Mouse (Mus musculus): Measurements from ENCODE around the gene Steap3.

The Steap3 gene

DNA sequence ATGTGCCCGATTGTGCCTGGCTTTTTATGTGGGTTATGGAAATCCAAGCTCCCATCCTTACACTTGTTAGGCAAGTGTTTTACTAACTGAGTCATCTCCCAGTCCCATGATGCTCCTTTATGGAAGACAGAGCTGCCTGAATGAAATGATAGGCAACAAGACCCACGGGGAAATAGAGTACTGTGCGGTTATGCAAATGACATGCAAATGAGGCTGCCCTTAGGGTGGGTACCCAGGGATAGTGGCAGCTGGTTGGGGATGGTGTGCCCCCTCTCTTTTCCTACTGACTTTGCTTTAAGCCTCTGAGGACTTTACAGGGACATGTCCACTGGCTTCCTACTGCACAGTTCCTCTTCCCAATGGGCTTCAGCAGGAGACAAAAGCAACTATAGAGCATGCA, 2.7 kb upstream of the Steap3 start:
- H3K4me1 ChIP-seq (replicated peaks; ENCODE audit: low read depth, low read length) = peaks cover 23% of the 10 kb centered on the region
- H3K9me3 ChIP-seq (ENCODE audit: low read length) = peaks cover 7% of the 10 kb centered on the region
- TF ChIP-seq CTCF (conservative IDR thresholded peaks at IDR 0.05; ENCODE audit: low read length) = no peak
- no peak for TF ChIP-seq NANOG (IDR thresholded peaks at IDR 0.05; ENCODE audit: borderline replicate concordance, low read length)
- no peak for TF ChIP-seq POU5F1 (IDR thresholded peaks at IDR 0.05; ENCODE audit: borderline replicate concordance, low read length)
- no peak overlapping the region for H3K4me3 ChIP-seq (replicated peaks; ENCODE audit: low read length)
- H3K36me3 ChIP-seq (ENCODE audit: insufficient read depth, low read length) = no peaks in the 10 kb centered on the region
- H3K27me3 ChIP-seq (ENCODE audit: insufficient read depth, low read length) = no peaks in the 10 kb centered on the region

DNA sequence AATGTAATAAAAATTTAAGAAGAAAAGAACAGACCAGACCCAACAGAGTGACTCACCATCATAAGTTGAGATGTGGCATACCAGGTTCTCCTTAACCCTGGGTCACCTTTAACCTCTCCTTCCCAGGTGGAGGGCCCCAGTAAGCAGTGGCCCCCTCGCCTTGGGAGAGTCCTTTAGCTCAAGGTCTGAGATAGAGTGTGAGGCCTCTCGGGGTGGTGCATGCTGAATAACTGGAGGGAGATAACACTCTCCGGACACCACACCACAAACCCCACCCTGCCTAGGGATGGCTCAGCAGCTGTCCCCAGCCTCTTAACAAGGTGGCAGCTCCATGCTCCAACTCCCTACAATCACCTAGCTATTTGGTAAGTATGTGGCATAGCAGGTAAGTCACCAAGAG, 1.6 kb downstream of the Steap3 start:
- no peak for TF ChIP-seq NANOG (IDR thresholded peaks at IDR 0.05; ENCODE audit: borderline replicate concordance, low read length)
- TF ChIP-seq POU5F1 (IDR thresholded peaks at IDR 0.05; ENCODE audit: borderline replicate concordance, low read length) = no peak
- TF ChIP-seq CTCF (conservative IDR thresholded peaks at IDR 0.05; ENCODE audit: low read length) = no peak
- no peak overlapping the region for H3K4me3 ChIP-seq (replicated peaks; ENCODE audit: low read length)
- peaks cover 57% of the 10 kb centered on the region for H3K4me1 ChIP-seq (replicated peaks; ENCODE audit: low read depth, low read length)
- H3K27me3 ChIP-seq (ENCODE audit: insufficient read depth, low read length) = no peaks in the 10 kb centered on the region
- H3K9me3 ChIP-seq (ENCODE audit: low read length) = peaks cover 7% of the 10 kb centered on the region
- no peaks in the 10 kb centered on the region for H3K36me3 ChIP-seq (ENCODE audit: insufficient read depth, low read length)

DNA sequence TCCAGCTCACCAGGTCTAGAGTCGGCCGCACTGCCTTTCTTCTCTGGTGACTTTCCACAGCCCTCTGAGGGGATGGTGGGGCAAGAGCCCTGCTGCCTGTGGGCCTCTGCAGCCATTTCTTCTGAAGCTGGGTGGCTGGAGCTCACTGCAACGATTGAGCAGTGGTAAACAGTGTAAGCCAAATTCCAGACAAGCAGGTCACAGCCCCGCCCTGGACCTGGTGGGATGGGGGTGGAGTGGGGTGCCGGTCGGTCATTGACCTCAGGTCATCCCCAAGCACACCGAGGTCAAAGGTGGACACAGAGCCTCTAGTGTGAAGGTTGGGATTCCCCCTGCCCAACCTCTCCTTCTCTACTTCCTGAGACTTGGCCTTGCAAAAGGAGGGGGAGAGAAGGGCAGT, 2.4 kb downstream of the Steap3 start:
- peak overlapping the region; percentile 24; the same call in 1 of the 2 replicates for H3K4me3 ChIP-seq (replicated peaks; ENCODE audit: low read length)
- H3K36me3 ChIP-seq (ENCODE audit: insufficient read depth, low read length) = no peaks in the 10 kb centered on the region
- peaks cover 7% of the 10 kb centered on the region for H3K9me3 ChIP-seq (ENCODE audit: low read length)
- peaks cover 57% of the 10 kb centered on the region for H3K4me1 ChIP-seq (replicated peaks; ENCODE audit: low read depth, low read length)
- peaks cover 6% of the 10 kb centered on the region; the same call in 1 of the 2 replicates for H3K27me3 ChIP-seq (ENCODE audit: insufficient read depth, low read length)
- no peak for TF ChIP-seq NANOG (IDR thresholded peaks at IDR 0.05; ENCODE audit: borderline replicate concordance, low read length)
- no peak for TF ChIP-seq CTCF (conservative IDR thresholded peaks at IDR 0.05; ENCODE audit: low read length)
- no peak for TF ChIP-seq POU5F1 (IDR thresholded peaks at IDR 0.05; ENCODE audit: borderline replicate concordance, low read length)

DNA sequence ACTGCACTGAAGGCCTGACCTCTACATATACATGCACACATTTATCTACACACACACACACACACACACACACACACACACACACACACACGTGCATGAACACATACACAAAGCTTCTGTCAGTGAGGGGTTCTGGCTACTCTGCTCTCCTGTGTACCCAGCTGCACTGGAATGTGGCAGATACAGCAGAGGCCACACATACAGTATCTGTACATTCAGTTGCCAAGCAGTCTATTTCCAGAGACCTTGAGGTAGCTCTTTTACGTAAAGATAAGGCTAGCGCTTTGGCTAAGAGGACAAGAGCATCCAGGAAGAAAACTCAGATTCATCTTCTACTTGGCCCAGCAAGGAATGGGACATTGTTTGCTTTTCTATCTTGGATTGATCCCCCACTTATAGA, 4.9 kb downstream of the Steap3 start:
- H3K4me1 ChIP-seq (replicated peaks; ENCODE audit: low read depth, low read length) = peaks cover 72% of the 10 kb centered on the region

DNA sequence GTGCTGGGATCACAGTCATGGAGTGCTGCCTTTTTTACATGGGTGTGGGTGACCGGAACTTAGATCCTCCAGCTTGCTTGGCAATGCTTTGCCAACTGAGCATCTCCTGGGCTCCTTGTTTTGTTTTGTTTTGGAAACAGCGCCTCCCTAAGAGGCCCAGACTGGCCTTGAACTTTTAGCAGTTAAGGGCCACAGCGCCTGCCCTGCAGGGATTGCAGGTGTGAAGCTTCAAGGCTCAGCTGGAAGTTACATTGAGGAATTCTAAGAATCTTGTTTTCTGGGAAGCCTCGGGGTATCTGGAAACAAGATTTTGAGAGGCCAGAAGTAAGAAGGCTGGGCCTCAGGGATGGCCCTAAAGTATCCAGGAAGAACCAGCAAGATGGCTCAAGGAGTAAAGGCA, 6.0 kb downstream of the Steap3 start:
- H3K4me3 ChIP-seq (replicated peaks; ENCODE audit: low read length) = no peak overlapping the region
- peaks cover 32% of the 10 kb centered on the region for H3K27me3 ChIP-seq (ENCODE audit: insufficient read depth, low read length)
- no peak for TF ChIP-seq CTCF (conservative IDR thresholded peaks at IDR 0.05; ENCODE audit: low read length)
- TF ChIP-seq NANOG (IDR thresholded peaks at IDR 0.05; ENCODE audit: borderline replicate concordance, low read length) = peak; percentile 18; the same call in 1 of the 2 replicates
- TF ChIP-seq POU5F1 (IDR thresholded peaks at IDR 0.05; ENCODE audit: borderline replicate concordance, low read length) = no peak
- H3K4me1 ChIP-seq (replicated peaks; ENCODE audit: low read depth, low read length) = peaks cover 72% of the 10 kb centered on the region
- no peaks in the 10 kb centered on the region for H3K9me3 ChIP-seq (ENCODE audit: low read length)
- no peaks in the 10 kb centered on the region for H3K36me3 ChIP-seq (ENCODE audit: insufficient read depth, low read length)

More for the DNA sequence above, 4.9 kb downstream of the Steap3 start:
- Histone ChIP-seq H3K27me3 (ENCODE audit: insufficient read depth, low read length) (peaks cover 29% of the 10 kb centered on the region), H3K4me3 (replicated peaks; ENCODE audit: low read length) (no peak overlapping the region), H3K9me3 (ENCODE audit: low read length) (no peaks in the 10 kb centered on the region), H3K36me3 (ENCODE audit: insufficient read depth, low read length) (no peaks in the 10 kb centered on the region)
- TF ChIP-seq CTCF (conservative IDR thresholded peaks at IDR 0.05; ENCODE audit: low read length) (no peak), POU5F1 (IDR thresholded peaks at IDR 0.05; ENCODE audit: borderline replicate concordance, low read length) (no peak), NANOG (IDR thresholded peaks at IDR 0.05; ENCODE audit: borderline replicate concordance, low read length) (no peak)

DNA sequence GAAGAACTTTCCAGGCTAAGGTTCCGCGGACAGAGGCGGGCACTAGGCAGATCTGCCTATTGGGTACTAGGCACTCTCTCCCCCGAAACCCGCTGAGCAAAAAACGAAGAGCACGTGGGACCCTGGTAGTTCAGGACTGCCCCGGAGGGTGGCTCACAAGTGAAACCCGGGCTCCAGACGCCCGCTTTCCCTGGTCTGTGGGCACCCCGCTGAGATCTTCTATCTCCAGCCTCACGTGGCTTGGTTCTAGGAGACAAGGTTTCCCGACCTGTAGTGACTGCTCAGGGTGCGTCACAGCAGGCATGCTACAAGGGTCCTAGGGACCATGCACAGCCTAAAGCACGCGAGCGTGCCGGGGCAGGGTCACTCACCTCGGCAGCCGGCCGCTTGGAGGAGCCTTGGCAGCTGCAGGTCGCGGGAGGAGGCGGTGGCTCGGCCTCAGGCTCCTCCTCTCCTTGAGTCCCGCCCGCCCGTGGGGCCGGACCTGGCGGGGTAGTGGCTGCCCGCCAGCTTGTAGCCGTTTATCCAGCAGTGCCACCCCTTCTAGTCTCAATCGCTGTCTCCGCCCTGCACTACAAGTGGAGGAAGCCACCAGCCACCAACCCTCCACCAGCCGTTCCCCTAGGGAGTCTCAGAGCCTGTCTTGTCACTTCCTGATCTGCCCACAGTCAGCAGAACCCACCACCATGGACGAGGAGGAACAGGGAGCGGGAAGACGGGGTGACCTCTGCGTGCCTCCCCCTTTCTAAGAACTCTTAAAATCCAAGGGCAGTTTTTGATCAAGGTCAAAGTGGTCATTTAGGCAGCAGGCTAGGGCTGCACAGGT, 7.4 kb downstream of the Steap3 start:
- Histone ChIP-seq H3K27me3 (ENCODE audit: insufficient read depth, low read length) (peaks cover 32% of the 10 kb centered on the region), H3K9me3 (ENCODE audit: low read length) (no peaks in the 10 kb centered on the region), H3K4me3 (replicated peaks; ENCODE audit: low read length) (peak overlapping the region; percentile 77), H3K4me1 (replicated peaks; ENCODE audit: low read depth, low read length) (peaks cover 67% of the 10 kb centered on the region), H3K36me3 (ENCODE audit: insufficient read depth, low read length) (no peaks in the 10 kb centered on the region)
- no peak for TF ChIP-seq POU5F1 (IDR thresholded peaks at IDR 0.05; ENCODE audit: borderline replicate concordance, low read length)
- TF ChIP-seq NANOG (IDR thresholded peaks at IDR 0.05; ENCODE audit: borderline replicate concordance, low read length) = no peak
- TF ChIP-seq CTCF (conservative IDR thresholded peaks at IDR 0.05; ENCODE audit: low read length) = no peak

DNA sequence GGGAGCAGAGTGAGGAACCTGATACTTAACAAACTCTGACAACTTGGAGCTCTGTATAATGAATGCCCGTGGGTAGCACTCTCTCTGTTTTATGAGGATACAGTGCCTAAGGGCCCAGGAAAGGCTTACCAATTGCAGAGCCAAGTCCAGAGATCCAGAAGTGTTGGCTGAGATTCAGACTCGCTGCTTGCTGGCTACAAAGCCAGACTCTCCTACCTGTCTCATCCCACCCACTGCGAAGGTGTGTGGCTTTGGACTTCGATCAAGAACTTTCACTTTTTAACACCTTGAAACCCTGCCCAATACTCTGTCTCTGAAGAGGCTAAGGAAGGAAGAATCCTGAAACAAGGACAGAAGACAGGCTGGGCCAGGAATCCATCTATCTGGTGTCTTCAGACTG, 9.3 kb downstream of the Steap3 start:
- no peaks in the 10 kb centered on the region for H3K9me3 ChIP-seq (ENCODE audit: low read length)
- TF ChIP-seq POU5F1 (IDR thresholded peaks at IDR 0.05; ENCODE audit: borderline replicate concordance, low read length) = no peak
- no peak for TF ChIP-seq CTCF (conservative IDR thresholded peaks at IDR 0.05; ENCODE audit: low read length)
- TF ChIP-seq NANOG (IDR thresholded peaks at IDR 0.05; ENCODE audit: borderline replicate concordance, low read length) = no peak
- H3K36me3 ChIP-seq (ENCODE audit: insufficient read depth, low read length) = no peaks in the 10 kb centered on the region
- H3K4me1 ChIP-seq (replicated peaks; ENCODE audit: low read depth, low read length) = peaks cover 67% of the 10 kb centered on the region
- H3K4me3 ChIP-seq (replicated peaks; ENCODE audit: low read length) = no peak overlapping the region
- peaks cover 32% of the 10 kb centered on the region for H3K27me3 ChIP-seq (ENCODE audit: insufficient read depth, low read length)

DNA sequence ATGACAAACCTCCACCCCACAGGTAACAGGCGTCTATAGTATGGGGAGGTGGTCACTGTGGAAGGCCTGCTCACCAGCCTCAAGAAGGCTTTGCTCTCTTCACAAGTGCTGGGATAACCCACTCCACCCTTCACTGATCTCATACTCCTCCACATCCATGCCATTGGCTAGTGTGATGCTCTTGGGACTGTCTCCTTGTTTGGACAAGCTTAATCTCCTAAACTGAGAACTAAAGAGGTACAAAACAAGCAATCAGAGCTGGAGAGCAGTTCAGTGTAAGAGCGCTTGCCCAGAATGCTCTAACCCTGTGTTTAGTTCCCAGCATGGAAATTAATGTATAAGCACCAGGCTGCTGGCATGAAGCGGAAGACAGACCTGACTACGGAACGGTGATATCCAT, 11.3 kb downstream of the Steap3 start:
- no peaks in the 10 kb centered on the region for H3K9me3 ChIP-seq (ENCODE audit: low read length)
- peaks cover 32% of the 10 kb centered on the region for H3K27me3 ChIP-seq (ENCODE audit: insufficient read depth, low read length)
- no peak overlapping the region for H3K4me3 ChIP-seq (replicated peaks; ENCODE audit: low read length)
- no peak for TF ChIP-seq CTCF (conservative IDR thresholded peaks at IDR 0.05; ENCODE audit: low read length)
- H3K4me1 ChIP-seq (replicated peaks; ENCODE audit: low read depth, low read length) = peaks cover 51% of the 10 kb centered on the region
- H3K36me3 ChIP-seq (ENCODE audit: insufficient read depth, low read length) = no peaks in the 10 kb centered on the region

DNA sequence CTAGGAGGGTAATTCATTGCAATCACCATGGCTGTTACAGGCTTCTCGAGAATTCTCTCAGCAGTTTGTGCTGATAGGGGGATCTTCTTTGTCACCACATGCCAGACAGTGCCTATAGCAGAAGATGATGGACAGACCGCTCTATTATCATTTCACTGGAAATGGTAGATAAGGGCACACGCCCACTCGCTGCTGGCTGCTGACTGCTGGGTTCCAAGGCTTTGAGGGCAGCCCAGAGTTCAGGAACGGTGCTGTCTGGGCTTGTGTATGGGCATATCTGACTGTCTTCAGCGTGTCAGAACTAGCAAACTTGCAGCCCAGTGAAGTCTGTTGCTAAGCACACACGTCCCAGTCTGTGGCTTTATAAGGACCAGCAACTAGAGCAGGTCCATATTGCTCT, 13.3 kb downstream of the Steap3 start:
- peaks cover 19% of the 10 kb centered on the region for H3K27me3 ChIP-seq (ENCODE audit: insufficient read depth, low read length)
- no peaks in the 10 kb centered on the region for H3K9me3 ChIP-seq (ENCODE audit: low read length)
- H3K4me1 ChIP-seq (replicated peaks; ENCODE audit: low read depth, low read length) = peaks cover 40% of the 10 kb centered on the region
- TF ChIP-seq NANOG (IDR thresholded peaks at IDR 0.05; ENCODE audit: borderline replicate concordance, low read length) (no peak), CTCF (conservative IDR thresholded peaks at IDR 0.05; ENCODE audit: low read length) (no peak), POU5F1 (IDR thresholded peaks at IDR 0.05; ENCODE audit: borderline replicate concordance, low read length) (no peak)
- H3K4me3 ChIP-seq (replicated peaks; ENCODE audit: low read length) = peak overlapping the region; percentile 51; the same call in 1 of the 2 replicates
- H3K36me3 ChIP-seq (ENCODE audit: insufficient read depth, low read length) = no peaks in the 10 kb centered on the region
